In genomic region chr3:129202871-129203740, GRCm38 (mm10) we compare ENCODE assay signal across 12 mouse cellular contexts. TPM values are rescaled to one million over a fixed set of nuclear protein-coding genes. Genes with fewer than 3 reads are reported as not detected.
DNase-seq lines count a peak whose midpoint lies in the region; ATAC-seq and TF ChIP-seq lines count a peak whose summit lies in the region.
"Had no signal": no experiment of that assay in that cellular context is flagged by ENCODE, and none has a peak within 500 bp of the region (broad histone marks: within the 10 kb centered on the region; RNA-seq: fewer than 3 reads in every experiment).

No protein-coding gene starts in this region.

- no peaks in the 10 kb centered on the region for H3K9me3 ChIP-seq in heart, embryonic 11.5 days (replicated peaks; ENCODE audit: control insufficient read depth, low read length)
- no peaks in the 10 kb centered on the region for H3K9me3 ChIP-seq in E14TG2a.4 (ENCODE audit: low read length)
- no peaks in the 10 kb centered on the region for H3K9me3 ChIP-seq in embryonic facial prominence, embryonic 15.5 days (replicated peaks)
- H3K9me3 ChIP-seq in midbrain, embryonic 11.5 days (ENCODE audit: control insufficient read depth, low read length), result no peaks in the 10 kb centered on the region
- H3K9me3 ChIP-seq: lung, embryonic 15.5 days had no signal

- no peak overlapping the region for H3K9ac ChIP-seq in heart, embryonic 11.5 days (ENCODE audit: low read depth, low read length)
- 0 out of 2 replicates have a peak overlapping the region, but pooled peaks have one; percentile 28 for H3K9ac ChIP-seq in embryonic facial prominence, embryonic 15.5 days
- peak overlapping the region; percentile 29 for H3K9ac ChIP-seq in midbrain, embryonic 11.5 days (ENCODE audit: low read length)
- H3K9ac ChIP-seq: lung, embryonic 15.5 days had no signal

- 2% methylated on average over 36 of the region's 36 CpGs for WGBS in heart, embryonic 11.5 days (ENCODE audit: insufficient replicate concordance)
- 10% methylated on average over 36 of the region's 36 CpGs for WGBS in embryonic facial prominence, embryonic 15.5 days
- WGBS in midbrain, embryonic 11.5 days, result under 1% methylated on average over 36 of the region's 36 CpGs

- peaks cover 83% of the 10 kb centered on the region for H3K27me3 ChIP-seq in heart, embryonic 11.5 days (ENCODE audit: control insufficient read depth, insufficient read depth, low read length)
- H3K27me3 ChIP-seq in E14TG2a.4 (ENCODE audit: insufficient read depth, low read length), result peaks cover 94% of the 10 kb centered on the region
- peaks cover 80% of the 10 kb centered on the region for H3K27me3 ChIP-seq in embryonic facial prominence, embryonic 15.5 days
- peaks cover 93% of the 10 kb centered on the region for H3K27me3 ChIP-seq in midbrain, embryonic 11.5 days (ENCODE audit: control insufficient read depth, insufficient read depth, low read length)

- H3K4me1 ChIP-seq in heart, embryonic 11.5 days (ENCODE audit: control insufficient read depth, insufficient read depth, low read length), result peaks cover 15% of the 10 kb centered on the region; the same call in 1 of the 2 replicates
- H3K4me1 ChIP-seq in E14TG2a.4 (replicated peaks; ENCODE audit: low read depth, low read length), result peaks cover 55% of the 10 kb centered on the region
- peaks cover 37% of the 10 kb centered on the region for H3K4me1 ChIP-seq in embryonic facial prominence, embryonic 15.5 days
- H3K4me1 ChIP-seq in midbrain, embryonic 11.5 days (ENCODE audit: control insufficient read depth, insufficient read depth, low read length), result peaks cover 15% of the 10 kb centered on the region

- no peak for DNase-seq in heart, postnatal 14 days
- DNase-seq in midbrain, embryonic 11.5 days (ENCODE audit: low spot score, missing footprints), result peak; percentile 97
- DNase-seq in testis, postnatal 10 days (ENCODE audit: low spot score), result no peak
- no peak for DNase-seq in left cerebral cortex, postnatal 25 days (ENCODE audit: low spot score in 2 of 2)
- DNase-seq in T-cell, adult 2 months (ENCODE audit: low spot score), result no peak
- DNase-seq: kidney, postnatal 36 days; thymus, postnatal 36 days had no signal

- ATAC-seq in heart, embryonic 11.5 days (replicated peaks; ENCODE audit: insufficient number of reproducible peaks, low FRiP score, low TSS enrichment), result no peak
- ATAC-seq in embryonic facial prominence, embryonic 15.5 days (ENCODE audit: insufficient number of reproducible peaks, low FRiP score, low TSS enrichment, low read depth), result no peak
- no peak for ATAC-seq in midbrain, embryonic 11.5 days (ENCODE audit: low FRiP score)

- no peaks in the 10 kb centered on the region for H3K36me3 ChIP-seq in heart, embryonic 11.5 days (ENCODE audit: control insufficient read depth, insufficient read depth, low read length)
- H3K36me3 ChIP-seq in E14TG2a.4 (ENCODE audit: insufficient read depth, low read length), result no peaks in the 10 kb centered on the region
- no peaks in the 10 kb centered on the region for H3K36me3 ChIP-seq in embryonic facial prominence, embryonic 15.5 days
- no peaks in the 10 kb centered on the region for H3K36me3 ChIP-seq in midbrain, embryonic 11.5 days (ENCODE audit: control insufficient read depth, insufficient read depth, low read length)
- H3K36me3 ChIP-seq: lung, embryonic 15.5 days had no signal

- intact Hi-C loops in heart, postnatal 14 days (cut with DNase I), result loop anchor here (5.0 to 10.0 kb wide), 4 partner anchors 738 to 1902 kb away; partner anchors contain the start of gene Neurog2
- intact Hi-C loops in left cerebral cortex, postnatal 25 days (cut with DNase I), result loop anchor here (5.0 to 10.0 kb wide), 2 partner anchors 1118 to 1201 kb away; no protein-coding TSS in a partner anchor

- H3K4me3 ChIP-seq in heart, embryonic 11.5 days (ENCODE audit: low read depth, low read length), result peak overlapping the region; percentile 44
- H3K4me3 ChIP-seq in E14TG2a.4 (replicated peaks; ENCODE audit: low read length), result peak overlapping the region; percentile 79
- H3K4me3 ChIP-seq in embryonic facial prominence, embryonic 15.5 days (replicated peaks), result peak overlapping the region; percentile 47
- H3K4me3 ChIP-seq in midbrain, embryonic 11.5 days (ENCODE audit: low read depth, low read length), result peak overlapping the region; percentile 40

- TF ChIP-seq CTCF in E14TG2a.4 (conservative IDR thresholded peaks at IDR 0.05; ENCODE audit: low read length), result no peak

- H3K4me2 ChIP-seq in heart, embryonic 11.5 days, result peak overlapping the region; percentile 89
- peak overlapping the region; percentile 89 for H3K4me2 ChIP-seq in embryonic facial prominence, embryonic 15.5 days (replicated peaks)
- H3K4me2 ChIP-seq in midbrain, embryonic 11.5 days, result peak overlapping the region; percentile 67

- H3K27ac ChIP-seq in heart, embryonic 11.5 days (ENCODE audit: low read depth, low read length), result no peak overlapping the region
- peak overlapping the region; percentile 34; the same call in 1 of the 2 replicates for H3K27ac ChIP-seq in embryonic facial prominence, embryonic 15.5 days (replicated peaks)
- H3K27ac ChIP-seq in midbrain, embryonic 11.5 days (ENCODE audit: low read depth, low read length), result peak overlapping the region; percentile 15; the same call in 1 of the 2 replicates
- H3K27ac ChIP-seq: lung, embryonic 15.5 days had no signal

RNA-seq across cellular contexts. Expression of gene Pitx2, which starts 3.4 kb away (rescaled TPM):
- 32.7 and 32.8 TPM in 2 replicates for polyA plus RNA-seq in heart, embryonic 11.5 days (2014; fragmentation: Nextera tagmentation; extraction: Ambion mirVana)
- under 1 TPM; 0.83 to 0.91 TPM for total RNA-seq in heart, postnatal 14 days (2021)
- polyA plus RNA-seq in embryonic facial prominence, embryonic 15.5 days (2015; fragmentation: Nextera tagmentation; extraction: Ambion mirVana), result 82.5 and 88.3 TPM in 2 replicates
- polyA plus RNA-seq in midbrain, embryonic 11.5 days (2014; fragmentation: Nextera tagmentation; extraction: Ambion mirVana), result 53.7 and 56.3 TPM in 2 replicates
- total RNA-seq in left cerebral cortex, postnatal 25 days (2021), result 1 to 10 TPM in 1 of 2 experiments, not detected in 1; 1.3 TPM
- total RNA-seq: neutrophil, adult 5-6 weeks had no signal
